Comparison of ENCODE assay signal across 13 mouse cellular contexts in the genomic region with DNA sequence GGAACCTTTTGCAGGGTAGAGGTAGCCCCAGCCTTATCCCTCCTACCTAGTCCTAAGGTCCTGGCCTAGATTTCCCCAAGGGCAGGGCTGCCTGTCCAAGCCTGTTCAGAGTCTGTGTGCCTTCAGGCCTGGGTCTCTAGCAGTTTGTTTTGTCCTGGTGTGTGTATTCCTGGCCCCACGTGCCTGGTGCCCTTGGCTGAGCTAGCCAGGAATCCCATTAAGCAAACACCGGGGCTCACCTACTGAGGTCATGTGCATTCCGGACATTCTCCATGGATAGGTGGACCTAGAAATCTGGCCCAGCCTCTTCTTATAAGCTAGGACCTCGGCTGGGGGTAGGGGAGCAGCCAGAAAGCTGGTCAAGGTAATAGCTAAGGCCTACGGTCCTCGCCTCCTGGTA. TPM values are rescaled to one million over a fixed set of nuclear protein-coding genes. Genes with fewer than 3 reads are reported as not detected.
DNase-seq lines count a peak whose midpoint lies in the region; ATAC-seq and TF ChIP-seq lines count a peak whose summit lies in the region.
"Had no signal": no experiment of that assay in that cellular context is flagged by ENCODE, and none has a peak within 500 bp of the region (broad histone marks: within the 10 kb centered on the region; RNA-seq: fewer than 3 reads in every experiment).

No protein-coding gene starts in this region.

- no peaks in the 10 kb centered on the region for H3K27me3 ChIP-seq in Patski
- H3K27me3 ChIP-seq in intestine, embryonic 15.5 days (replicated peaks) = no peaks in the 10 kb centered on the region
- no peaks in the 10 kb centered on the region for H3K27me3 ChIP-seq in limb, embryonic 14.5 days (ENCODE audit: control insufficient read depth, insufficient read depth, low read length)
- H3K27me3 ChIP-seq in midbrain, embryonic 10.5 days (ENCODE audit: low read depth, poor library complexity, severe bottlenecking) = peaks cover 33% of the 10 kb centered on the region
- H3K27me3 ChIP-seq: hindbrain, embryonic 15.5 days had no signal

- peak; percentile 45 for ATAC-seq in Patski
- ATAC-seq in intestine, embryonic 15.5 days = peak; percentile 20
- ATAC-seq in limb, embryonic 14.5 days (ENCODE audit: low FRiP score, low read depth) = no peak
- ATAC-seq in megakaryocyte, adult 5-6 weeks (ENCODE audit: poor library complexity, severe bottlenecking) = no peak
- ATAC-seq: forebrain, embryonic 16.5 days had no signal

- TF ChIP-seq CTCF in Patski (IDR thresholded peaks at IDR 0.05) = no peak

- POLR2A ChIA-PET in Patski (lab: Charles Lee) = interaction anchor here (1.8 to 1.9 kb wide), 2 partner anchors 12 to 20 kb away, joined by 6 to 8 read pairs; no protein-coding TSS in a partner anchor

- peaks cover 27% of the 10 kb centered on the region; the same call in 1 of the 2 replicates for H3K4me1 ChIP-seq in intestine, embryonic 15.5 days (replicated peaks)
- peaks cover 12% of the 10 kb centered on the region; the same call in 1 of the 2 replicates for H3K4me1 ChIP-seq in limb, embryonic 14.5 days (ENCODE audit: control insufficient read depth, insufficient read depth, low read length)
- peaks cover 22% of the 10 kb centered on the region for H3K4me1 ChIP-seq in midbrain, embryonic 10.5 days

- no peaks in the 10 kb centered on the region for H3K9me3 ChIP-seq in intestine, embryonic 15.5 days
- no peaks in the 10 kb centered on the region for H3K9me3 ChIP-seq in limb, embryonic 14.5 days (ENCODE audit: control insufficient read depth, low read length)
- no peaks in the 10 kb centered on the region for H3K9me3 ChIP-seq in midbrain, embryonic 10.5 days (replicated peaks)
- H3K9me3 ChIP-seq: G1E; hindbrain, embryonic 15.5 days had no signal

- H3K27ac ChIP-seq in intestine, embryonic 15.5 days = peak overlapping the region; percentile 93
- no peak overlapping the region for H3K27ac ChIP-seq in limb, embryonic 14.5 days (replicated peaks; ENCODE audit: low read depth, low read length)
- no peak overlapping the region for H3K27ac ChIP-seq in midbrain, embryonic 10.5 days (replicated peaks)
- H3K27ac ChIP-seq: hindbrain, embryonic 15.5 days had no signal

- H3K36me3 ChIP-seq in intestine, embryonic 15.5 days = no peaks in the 10 kb centered on the region; the same call in 1 of the 2 replicates
- H3K36me3 ChIP-seq in limb, embryonic 14.5 days (ENCODE audit: control insufficient read depth, insufficient read depth, low read length) = peaks cover 6% of the 10 kb centered on the region; the same call in 1 of the 2 replicates
- H3K36me3 ChIP-seq in midbrain, embryonic 10.5 days = peaks cover 8% of the 10 kb centered on the region
- H3K36me3 ChIP-seq: hindbrain, embryonic 15.5 days had no signal

- TF ChIP-seq POLR2A in limb, embryonic 14.5 days (IDR thresholded peaks at IDR 0.05; ENCODE audit: borderline replicate concordance, extremely low read depth, insufficient read depth, insufficient read length) = no peak

- CTCF ChIA-PET in Patski (lab: Charles Lee) = interaction anchor here (1.1 to 1.9 kb wide), 5 partner anchors 9 to 55 kb away, joined by 3 to 4 read pairs (median 3); no protein-coding TSS in a partner anchor

- no peak for DNase-seq in Patski (ENCODE audit: low read depth, low spot score)
- DNase-seq in limb, embryonic 14.5 days (ENCODE audit: low spot score) = no peak
- peak; percentile 53 for DNase-seq in lung, postnatal 10 days
- DNase-seq in adrenal gland, adult 2 months = no peak
- DNase-seq in midbrain, embryonic 10.5 days (ENCODE audit: low spot score) = no peak
- DNase-seq: adrenal gland, postnatal 25 days; cerebellum, postnatal 36 days; thymus, postnatal 36 days had no signal

- H3K9ac ChIP-seq in intestine, embryonic 15.5 days = peak overlapping the region; percentile 55
- H3K9ac ChIP-seq in limb, embryonic 14.5 days (ENCODE audit: low read depth, low read length, severe bottlenecking) = peak overlapping the region; percentile 21; the same call in 1 of the 2 replicates
- H3K9ac ChIP-seq: hindbrain, embryonic 15.5 days had no signal

- peak overlapping the region; percentile 55 for H3K4me2 ChIP-seq in intestine, embryonic 15.5 days (replicated peaks)
- H3K4me2 ChIP-seq in limb, embryonic 14.5 days (replicated peaks; ENCODE audit: low read depth, low read length, severe bottlenecking) = no peak overlapping the region
- H3K4me2 ChIP-seq: hindbrain, embryonic 15.5 days had no signal

- peak overlapping the region; percentile 36 for H3K4me3 ChIP-seq in intestine, embryonic 15.5 days (replicated peaks)
- no peak overlapping the region for H3K4me3 ChIP-seq in limb, embryonic 14.5 days (replicated peaks; ENCODE audit: low read length)
- H3K4me3 ChIP-seq in midbrain, embryonic 10.5 days = no peak overlapping the region
- H3K4me3 ChIP-seq: hindbrain, embryonic 15.5 days had no signal

- in situ Hi-C loops in Patski (cut with MboI; ENCODE audit: low pct_unique_long_range_greater_than_20kb) = no loop called here

- 38% methylated on average over 6 of the region's 6 CpGs for WGBS in intestine, embryonic 15.5 days
- 71% methylated on average over 6 of the region's 6 CpGs for WGBS in limb, embryonic 14.5 days
- 81% methylated on average over 6 of the region's 6 CpGs for WGBS in midbrain, embryonic 10.5 days

RNA-seq across cellular contexts. Expression of a gene that starts 1.8 kb away (rescaled TPM):
- polyA plus RNA-seq in Patski (2021) = 114 TPM
- polyA plus RNA-seq in intestine, embryonic 15.5 days (2015; fragmentation: Nextera tagmentation; extraction: Ambion mirVana) = 117 and 133 TPM in 2 replicates
- polyA plus RNA-seq in limb, embryonic 14.5 days (2012; rRNA removed) = 20.3 and 22.4 TPM in 2 replicates
- 17.0 and 19.0 TPM in 2 replicates for polyA plus RNA-seq in limb, embryonic 14.5 days (2014; fragmentation: Nextera tagmentation; extraction: Ambion mirVana)
- not detected in 2 replicates for total RNA-seq in megakaryocyte, adult 5-6 weeks (2015)
- not detected in 2 replicates for total RNA-seq in megakaryocyte, adult 5-6 weeks (2017)
- total RNA-seq in adrenal gland, adult 2 months (2021) = 1 to 10 TPM; 2.7 to 3.0 TPM
- 2.6 and 3.8 TPM in 2 replicates for polyA plus RNA-seq in adrenal gland, adult 2 months (2012; rRNA removed)
- 3.4 and 3.8 TPM in 2 replicates for polyA plus RNA-seq in midbrain, embryonic 10.5 days (2016; fragmentation: Nextera tagmentation; extraction: Ambion mirVana)
- polyA plus RNA-seq: G1E had no signal

RNA-seq across cellular contexts. Expression of a gene that starts 12.9 kb away (rescaled TPM):
- polyA plus RNA-seq in Patski (2021) = 34.0 TPM
- polyA plus RNA-seq in intestine, embryonic 15.5 days (2015; fragmentation: Nextera tagmentation; extraction: Ambion mirVana) = 35.1 and 35.6 TPM in 2 replicates
- polyA plus RNA-seq in limb, embryonic 14.5 days (2012; rRNA removed) = 55.6 and 59.5 TPM in 2 replicates
- 23.4 and 23.6 TPM in 2 replicates for polyA plus RNA-seq in limb, embryonic 14.5 days (2014; fragmentation: Nextera tagmentation; extraction: Ambion mirVana)
- total RNA-seq in megakaryocyte, adult 5-6 weeks (2015) = 11.8 and 12.0 TPM in 2 replicates
- total RNA-seq in megakaryocyte, adult 5-6 weeks (2017) = 6.0 and 8.7 TPM in 2 replicates
- total RNA-seq in adrenal gland, adult 2 months (2021) = 10 to 100 TPM; 26.9 to 34.8 TPM
- 32.7 and 33.5 TPM in 2 replicates for polyA plus RNA-seq in adrenal gland, adult 2 months (2012; rRNA removed)
- polyA plus RNA-seq in midbrain, embryonic 10.5 days (2016; fragmentation: Nextera tagmentation; extraction: Ambion mirVana) = 52.2 and 58.1 TPM in 2 replicates

RNA-seq across cellular contexts. Expression of a gene that starts 13.0 kb away (rescaled TPM):
- polyA plus RNA-seq in Patski (2021) = 62.1 TPM
- 63.1 and 63.5 TPM in 2 replicates for polyA plus RNA-seq in intestine, embryonic 15.5 days (2015; fragmentation: Nextera tagmentation; extraction: Ambion mirVana)
- polyA plus RNA-seq in limb, embryonic 14.5 days (2012; rRNA removed) = 47.0 TPM in 2 replicates
- 82.6 and 89.1 TPM in 2 replicates for polyA plus RNA-seq in limb, embryonic 14.5 days (2014; fragmentation: Nextera tagmentation; extraction: Ambion mirVana)
- 36.1 and 36.5 TPM in 2 replicates for total RNA-seq in megakaryocyte, adult 5-6 weeks (2015)
- total RNA-seq in megakaryocyte, adult 5-6 weeks (2017) = 11.4 and 14.6 TPM in 2 replicates
- total RNA-seq in adrenal gland, adult 2 months (2021) = 10 to 100 TPM; 27.8 to 30.5 TPM
- 18.7 and 34.4 TPM in 2 replicates for polyA plus RNA-seq in adrenal gland, adult 2 months (2012; rRNA removed)
- 57.4 and 67.2 TPM in 2 replicates for polyA plus RNA-seq in midbrain, embryonic 10.5 days (2016; fragmentation: Nextera tagmentation; extraction: Ambion mirVana)

RNA-seq across cellular contexts. Expression of a gene that starts 48.7 kb away (rescaled TPM):
- not detected for polyA plus RNA-seq in Patski (2021)
- polyA plus RNA-seq in intestine, embryonic 15.5 days (2015; fragmentation: Nextera tagmentation; extraction: Ambion mirVana) = 0.35 and 0.40 TPM in 2 replicates
- 3.1 and 4.0 TPM in 2 replicates for polyA plus RNA-seq in limb, embryonic 14.5 days (2012; rRNA removed)
- 1.5 and 2.0 TPM in 2 replicates for polyA plus RNA-seq in limb, embryonic 14.5 days (2014; fragmentation: Nextera tagmentation; extraction: Ambion mirVana)
- not detected in 2 replicates for total RNA-seq in megakaryocyte, adult 5-6 weeks (2015)
- total RNA-seq in megakaryocyte, adult 5-6 weeks (2017) = not detected in 2 replicates
- under 1 TPM in 1 of 2 experiments, not detected in 1; 0.31 TPM for total RNA-seq in adrenal gland, adult 2 months (2021)
- 0.62 and 12.1 TPM in 2 replicates for polyA plus RNA-seq in adrenal gland, adult 2 months (2012; rRNA removed)
- polyA plus RNA-seq in midbrain, embryonic 10.5 days (2016; fragmentation: Nextera tagmentation; extraction: Ambion mirVana) = 0.32 and 0.62 TPM in 2 replicates
- total RNA-seq: adrenal gland, postnatal 25 days had no signal
- polyA plus RNA-seq: G1E had no signal

RNA-seq across cellular contexts. Expression of a gene that starts 51.5 kb away (rescaled TPM):
- polyA plus RNA-seq in Patski (2021) = 512 TPM
- 458 and 460 TPM in 2 replicates for polyA plus RNA-seq in intestine, embryonic 15.5 days (2015; fragmentation: Nextera tagmentation; extraction: Ambion mirVana)
- polyA plus RNA-seq in limb, embryonic 14.5 days (2012; rRNA removed) = 161 and 188 TPM in 2 replicates
- 238 and 243 TPM in 2 replicates for polyA plus RNA-seq in limb, embryonic 14.5 days (2014; fragmentation: Nextera tagmentation; extraction: Ambion mirVana)
- total RNA-seq in megakaryocyte, adult 5-6 weeks (2015) = 197 and 213 TPM in 2 replicates
- total RNA-seq in megakaryocyte, adult 5-6 weeks (2017) = 795 and 884 TPM in 2 replicates
- total RNA-seq in adrenal gland, adult 2 months (2021) = 100 to 1,000 TPM; 640 to 700 TPM
- 260 and 309 TPM in 2 replicates for polyA plus RNA-seq in adrenal gland, adult 2 months (2012; rRNA removed)
- 339 and 342 TPM in 2 replicates for polyA plus RNA-seq in midbrain, embryonic 10.5 days (2016; fragmentation: Nextera tagmentation; extraction: Ambion mirVana)

Comparison
In these comparisons a context has a peak if more than half of its experiments do, and no peak if none do; other contexts are left out.
1. ATAC-seq: peak in Patski (single experiment) and intestine, embryonic 15.5 days (single experiment); none in limb, embryonic 14.5 days (single experiment) and megakaryocyte, adult 5-6 weeks (single experiment).